Mouse (Mus musculus) bone marrow macrophage, adult 2 months (primary cell): ENCODE data around the gene Rab3a.

ENCODE experiments used
- CTCF ChIP-seq: IDR thresholded peaks from 2 replicates; pipeline ENCODE4 v1.5.1; 2012; ENCODE audit warnings: low read depth, mild to moderate bottlenecking, low read length, moderate library complexity
- POLR2A ChIP-seq: IDR thresholded peaks from 2 replicates; pipeline ENCODE4 v1.6.1; 2012; ENCODE audit warnings: mild to moderate bottlenecking, low read depth, low read length, borderline replicate concordance

GRCm38 (mm10) chr8:70780093-70780492 is 25.6 kb downstream of the Rab3a start:
- TF ChIP-seq POLR2A, result no peak
- TF ChIP-seq CTCF, result no peak
